Mouse (Mus musculus) brain, embryonic 14.5 days (tissue): ENCODE measurements around the gene Fdxr.

Experiments
- CTCF ChIP-seq: fragments of 200-500 bp; IDR thresholded peaks from 2 replicates; pipeline ENCODE4 v1.5.1; 2012; ENCODE audit warnings: inconsistent platforms, mild to moderate bottlenecking, moderate library complexity, borderline replicate concordance; ENCODE audit not compliant: insufficient read depth, insufficient read length; ENCODE audit errors: extremely low read depth
- POLR2A ChIP-seq: fragments of 200-500 bp; IDR thresholded peaks from 2 replicates; pipeline ENCODE4 v1.6.1; 2012; ENCODE audit warnings: mild to moderate bottlenecking, inconsistent platforms, borderline replicate concordance; ENCODE audit not compliant: poor library complexity, insufficient read depth, insufficient read length, severe bottlenecking; ENCODE audit errors: extremely low read depth

GRCm38 (mm10) chr11:115275954-115276353 lies 896 bp downstream of the Fdxr start:
- TF ChIP-seq POLR2A (no peak), CTCF (no peak)
